Mouse (Mus musculus) subcutaneous adipose tissue, adult 2 months (tissue): ENCODE results near the gene Hsd3b4. TPM values are rescaled to one million over a fixed set of nuclear protein-coding genes. Genes with fewer than 3 reads are reported as not detected.

Experiments
- polyA plus RNA-seq: library from polyadenylated mRNA; depleted of rRNA; stranded (reverse); fragments of >200 nt; gene quantifications from 2 replicates; pipeline ENCODE4 v1.2.3, GENCODE M21; 2012; ENCODE audit warnings: low replicate concordance; rRNA removed

The Hsd3b4 gene
- not detected in 2 replicates for polyA plus RNA-seq

DNA sequence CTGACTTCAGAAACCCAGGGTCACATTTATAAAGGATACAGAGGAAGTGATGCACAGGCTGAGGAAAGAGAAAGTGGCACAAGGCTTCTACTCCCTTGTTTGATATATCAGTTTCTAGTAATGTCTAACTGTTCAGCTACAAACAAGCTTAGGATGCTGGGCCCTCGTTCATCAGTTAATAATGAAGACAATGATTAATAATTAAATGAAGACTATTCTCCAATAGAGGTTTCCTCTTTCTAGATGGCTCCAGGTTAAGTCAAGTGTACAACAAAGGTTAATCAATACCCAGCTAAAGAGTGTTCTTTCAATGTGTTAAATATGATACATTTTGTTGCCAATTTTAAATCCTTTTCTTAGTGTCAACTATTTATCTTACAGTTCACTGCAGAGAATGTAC lies at the start of gene Hsd3b4:
Gene Hsd3b4, minus strand, starts transcription at position 101 of the 400 bp plus-strand sequence.

DNA sequence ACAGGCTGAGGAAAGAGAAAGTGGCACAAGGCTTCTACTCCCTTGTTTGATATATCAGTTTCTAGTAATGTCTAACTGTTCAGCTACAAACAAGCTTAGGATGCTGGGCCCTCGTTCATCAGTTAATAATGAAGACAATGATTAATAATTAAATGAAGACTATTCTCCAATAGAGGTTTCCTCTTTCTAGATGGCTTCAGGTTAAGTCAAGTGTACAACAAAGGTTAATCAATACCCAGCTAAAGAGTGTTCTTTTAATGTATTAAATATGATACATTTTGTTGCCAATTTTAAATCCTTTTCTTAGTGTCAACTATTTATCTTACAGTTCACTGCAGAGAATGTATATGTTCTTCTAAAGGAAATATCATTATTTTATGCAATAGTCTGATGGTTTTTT lies 53.3 kb downstream of the Hsd3b4 start, which contains the start of gene Gm4450:
Gene Gm4450, minus strand, starts transcription at position 101 of the 400 bp plus-strand sequence.

Other genes with a start within 250 kb of the Hsd3b4 start
- 8.4 and 27.1 TPM in 2 replicates for gene Hmgcs2, start 230.1 kb downstream of the Hsd3b4 start, polyA plus RNA-seq
- gene Phgdh, start 170.5 kb downstream of the Hsd3b4 start, polyA plus RNA-seq, result 150 and 590 TPM in 2 replicates
- 5.8 and 5.9 TPM in 2 replicates for gene Zfp697, start 128.1 kb downstream of the Hsd3b4 start, polyA plus RNA-seq
- gene Gm4450, start 53.4 kb downstream of the Hsd3b4 start, polyA plus RNA-seq, result not detected in 2 replicates
- gene Gm10681, start 78.3 kb upstream of the Hsd3b4 start, polyA plus RNA-seq, result not detected in 2 replicates
- gene Hsd3b5, start 119.7 kb upstream of the Hsd3b4 start, polyA plus RNA-seq, result not detected in 2 replicates
- not detected in 2 replicates for gene Hsd3b2, start 214.0 kb upstream of the Hsd3b4 start, polyA plus RNA-seq